Mouse (Mus musculus) brain, adult 10 weeks (tissue): ENCODE results near the gene Angpt4. TPM values are rescaled to one million over a fixed set of nuclear protein-coding genes. Genes with fewer than 3 reads are reported as not detected.

ENCODE experiments used
- polyA plus RNA-seq: library from polyadenylated mRNA; stranded (reverse); fragments of 350-450 nt; fragmentation: Illumina TruSeq; extraction: RNeasy Lipid Tissue Mini Kit (QIAGEN cat#74804); gene quantifications from one replicate; pipeline ENCODE4 v1.2.3, GENCODE M21; 2015; ENCODE audit warnings: low read depth, low replicate concordance

The Angpt4 gene
- polyA plus RNA-seq = not detected

DNA sequence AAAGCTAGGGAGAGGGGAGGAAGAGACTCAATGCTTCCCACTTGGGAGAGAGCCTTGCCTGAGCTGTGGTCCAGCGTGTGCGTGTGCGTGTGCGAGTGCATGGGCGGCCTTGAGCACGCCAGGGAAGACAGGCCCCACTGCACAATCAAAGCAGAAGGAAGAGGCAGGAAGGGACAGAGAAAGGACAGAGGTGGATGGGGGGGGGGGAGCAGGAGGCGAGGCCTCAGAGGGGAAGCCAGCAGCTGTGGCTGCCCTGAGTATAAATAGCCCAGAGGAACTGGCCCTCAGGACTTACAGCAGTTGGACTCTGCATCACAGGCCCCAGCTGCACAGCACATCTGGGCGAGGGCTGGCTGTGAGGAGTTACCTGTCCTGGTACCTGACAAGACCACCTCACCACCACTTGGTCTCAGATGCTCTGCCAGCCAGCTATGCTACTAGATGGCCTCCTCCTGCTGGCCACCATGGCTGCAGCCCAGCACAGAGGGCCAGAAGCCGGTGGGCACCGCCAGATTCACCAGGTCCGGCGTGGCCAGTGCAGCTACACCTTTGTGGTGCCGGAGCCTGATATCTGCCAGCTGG lies at the start of gene Angpt4:
Angpt4 (plus strand) TSS at position 292 of the 582 bp plus-strand sequence.

DNA sequence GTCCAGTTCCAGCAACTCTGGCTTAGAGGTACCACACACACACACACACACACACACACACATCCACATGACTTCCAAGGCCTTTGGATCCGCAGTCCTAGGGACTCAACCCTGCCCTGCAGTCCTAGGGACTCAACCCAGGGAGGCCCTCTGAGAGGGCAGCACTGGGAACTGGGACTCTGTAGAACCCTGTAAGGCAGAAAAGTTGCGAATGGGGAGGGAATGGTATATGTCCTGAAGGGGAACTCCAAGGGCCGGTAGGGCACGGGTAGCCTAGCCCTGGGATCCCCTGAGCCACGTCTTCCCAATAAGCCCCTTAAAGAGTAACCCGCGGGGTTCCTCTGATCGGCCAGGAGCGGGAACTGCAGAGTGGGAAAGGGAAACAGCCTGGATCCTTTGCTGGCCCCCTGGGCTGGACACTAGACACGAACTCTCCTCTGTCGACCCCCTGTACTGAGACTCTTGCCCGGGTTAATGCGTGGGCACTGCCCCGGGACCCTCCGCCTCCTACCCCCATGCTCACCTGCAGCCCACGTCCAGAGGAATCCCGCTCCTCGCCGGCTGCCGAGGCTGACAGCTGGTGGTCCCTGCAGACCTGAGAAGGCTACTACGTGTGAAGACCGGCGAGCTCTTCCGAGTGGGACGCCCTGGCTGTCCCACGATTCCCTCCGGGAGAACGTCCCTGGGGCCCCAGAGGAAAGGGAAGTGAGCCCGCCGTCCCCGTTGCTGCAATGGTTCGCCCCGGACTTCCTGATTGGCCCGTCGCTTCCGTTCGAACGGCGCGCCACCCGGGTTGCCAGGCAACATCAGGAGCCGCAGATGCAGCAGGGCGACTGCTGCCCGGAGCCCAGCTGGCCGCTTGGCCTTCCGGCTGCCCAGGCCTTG lies 68.7 kb downstream of the Angpt4 start, which contains the start of gene Fam110a:
Fam110a (minus strand) TSS at position 750 of the 885 bp plus-strand sequence.

Other genes starting within 250 kb of the Angpt4 start
- 0.91 TPM for gene Rad21l, start 242.7 kb upstream of the Angpt4 start, polyA plus RNA-seq
- 5.8 TPM for gene Tmem74b, start 209.2 kb upstream of the Angpt4 start, polyA plus RNA-seq
- 38.3 TPM for gene Psmf1, start 167.0 kb upstream of the Angpt4 start, polyA plus RNA-seq
- gene Rspo4, start 68.3 kb upstream of the Angpt4 start, polyA plus RNA-seq = not detected
- 7.8 TPM for gene Fam110a, start 69.0 kb downstream of the Angpt4 start, polyA plus RNA-seq
- 2.1 TPM for gene Slc52a3, start 85.3 kb downstream of the Angpt4 start, polyA plus RNA-seq
- gene Scrt2, start 170.3 kb downstream of the Angpt4 start, polyA plus RNA-seq = 10.1 TPM
- 99.2 TPM for gene Srxn1, start 194.3 kb downstream of the Angpt4 start, polyA plus RNA-seq
- gene Tcf15, start 232.4 kb downstream of the Angpt4 start, polyA plus RNA-seq = not detected